Mouse (Mus musculus): Measurements from ENCODE around the gene Gtf2f2. TPM values are rescaled to one million over a fixed set of nuclear protein-coding genes. Genes with fewer than 3 reads are reported as not detected.

The Gtf2f2 gene
- total and polyA plus RNA-seq, 3 experiments: 44.8 to 118 (median 90.6) TPM

DNA sequence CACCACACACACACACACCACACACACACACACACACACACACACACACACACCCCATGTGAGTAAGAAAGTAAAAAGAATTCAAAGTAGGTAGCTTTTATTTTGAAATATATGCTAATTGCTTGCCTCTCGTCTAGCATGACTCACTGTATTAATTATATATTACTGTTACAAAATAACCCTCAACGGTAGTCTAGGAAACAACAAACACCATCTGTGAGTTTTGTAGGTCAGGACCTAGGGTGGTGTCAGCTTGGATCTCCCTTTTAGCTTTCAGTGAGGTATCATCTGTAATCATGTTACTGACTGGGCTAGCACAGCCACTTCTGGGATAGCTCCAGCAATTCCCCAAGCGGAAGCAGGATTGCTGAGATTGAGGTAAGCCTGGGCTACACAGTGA, 133.4 kb downstream of the Gtf2f2 start:
- Histone ChIP-seq H3K27ac (ENCODE audit: insufficient read depth, low read depth) (no peak overlapping the region), H3K9ac (ENCODE audit: insufficient read depth, low read depth) (no peak overlapping the region), H3K4me2 (ENCODE audit: insufficient read depth, low read depth, poor library complexity, severe bottlenecking) (no peak overlapping the region), H3K9me3 (replicated peaks; ENCODE audit: low read length) (no peaks in the 10 kb centered on the region), H3K36me3 (replicated peaks in 1 of 2; ENCODE audit: control insufficient read depth in 1 of 2, insufficient read depth in 1 of 2, low read length in 1 of 2) (no peaks in the 10 kb centered on the region), H3K4me1 (ENCODE audit: control insufficient read depth in 1 of 2, insufficient read depth in 2 of 2) (peaks cover 0 to 9% of the 10 kb centered on the region in 2 experiments; a peak in 2 of 4 replicates), H3K4me3 (replicated peaks in 1 of 3; ENCODE audit: low read depth in 2 of 3, low read length in 2 of 3, poor library complexity in 1 of 3) (no peak overlapping the region), H3K79me2 (replicated peaks; ENCODE audit: control insufficient read depth, extremely low read depth, insufficient read depth, poor library complexity, severe bottlenecking) (no peaks in the 10 kb centered on the region), H3K27me3 (replicated peaks) (no peaks in the 10 kb centered on the region)
- in situ Hi-C loops (cut with MboI; ENCODE audit: low pct_ligation_motif_present, low pct_unique_long_range_greater_than_20kb, low sequenced_read_pairs): loop anchor here (25.0 kb wide), 1 partner anchor 1135 kb away; no protein-coding TSS in a partner anchor
- no peak for DNase-seq (ENCODE audit: extremely low read depth)
- dilution Hi-C loops (cut with MboI; ENCODE audit: extremely low pct_ligation_motif_present, extremely low pct_unique_long_range_greater_than_20kb, low sequenced_read_pairs): no loop called here
- TF ChIP-seq TBP (conservative IDR thresholded peaks at IDR 0.05; ENCODE audit: low read depth, low read length): no peak
- no peak for TF ChIP-seq ZKSCAN1 (IDR thresholded peaks at IDR 0.05; ENCODE audit: borderline replicate concordance, low read depth, low read length)
- TF ChIP-seq CHD2 (IDR thresholded peaks at IDR 0.05; ENCODE audit: low read length): no peak
- TF ChIP-seq BHLHE40 (IDR thresholded peaks at IDR 0.05; ENCODE audit: low read depth, low read length): no peak
- TF ChIP-seq MYC (IDR thresholded peaks at IDR 0.05; ENCODE audit: low read depth, low read length): no peak
- no peak for TF ChIP-seq ZC3H11A (IDR thresholded peaks at IDR 0.05; ENCODE audit: low read depth, low read length)
- TF ChIP-seq EP300 (IDR thresholded peaks at IDR 0.05; ENCODE audit: low read length): no peak
- no peak for TF ChIP-seq PAX5 (IDR thresholded peaks at IDR 0.05; ENCODE audit: low read length)
- no peak for TF ChIP-seq TCF12 (IDR thresholded peaks at IDR 0.05; ENCODE audit: low read depth, low read length)
- TF ChIP-seq MEF2A (IDR thresholded peaks at IDR 0.05; ENCODE audit: borderline replicate concordance, low read depth, low read length): no peak
- TF ChIP-seq GABPA (IDR thresholded peaks at IDR 0.05; ENCODE audit: insufficient replicate concordance, low read depth, low read length): no peak

DNA sequence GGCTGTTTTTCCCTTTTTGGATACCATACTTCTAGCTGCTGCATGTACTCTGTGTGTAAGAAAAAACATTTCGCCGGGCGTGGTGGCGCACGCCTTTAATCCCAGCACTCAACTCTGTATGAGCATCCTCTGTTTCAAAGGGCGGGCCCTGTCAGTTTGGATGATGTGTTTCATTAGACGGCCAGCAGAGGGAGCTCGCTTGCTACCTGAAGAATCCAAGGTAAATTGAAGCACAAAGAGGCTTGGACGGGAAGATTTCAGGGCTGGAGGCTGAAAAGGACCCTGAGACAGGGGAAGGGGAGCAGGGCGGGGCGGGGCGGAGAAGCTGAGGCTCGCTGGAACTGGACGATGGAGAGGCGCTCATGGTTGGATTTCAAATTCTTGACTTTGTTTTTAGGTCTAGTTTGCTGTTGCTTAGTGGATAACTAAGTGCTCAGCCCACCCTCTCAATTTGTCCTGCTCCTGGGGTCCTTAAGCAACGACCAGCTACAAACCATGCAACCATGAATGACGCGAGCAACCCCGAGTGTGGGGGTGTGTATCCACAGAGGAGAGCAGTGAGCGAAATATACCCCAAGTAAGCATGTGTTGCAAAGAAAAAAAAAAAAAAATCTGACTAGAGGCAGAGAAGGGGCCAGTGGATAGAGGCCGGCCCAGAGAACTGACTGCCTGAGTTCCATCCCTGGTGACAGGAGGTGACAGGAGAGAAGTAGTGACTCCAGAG, 134.2 kb downstream of the Gtf2f2 start:
- dilution Hi-C loops (cut with MboI; ENCODE audit: extremely low pct_ligation_motif_present, extremely low pct_unique_long_range_greater_than_20kb, low sequenced_read_pairs): no loop called here
- Histone ChIP-seq H3K4me1 (ENCODE audit: control insufficient read depth in 1 of 2, insufficient read depth in 2 of 2) (peaks cover 0 to 9% of the 10 kb centered on the region in 2 experiments; a peak in 2 of 4 replicates), H3K36me3 (replicated peaks in 1 of 2; ENCODE audit: control insufficient read depth in 1 of 2, insufficient read depth in 1 of 2, low read length in 1 of 2) (no peaks in the 10 kb centered on the region), H3K27ac (ENCODE audit: insufficient read depth, low read depth) (no peak overlapping the region), H3K79me2 (replicated peaks; ENCODE audit: control insufficient read depth, extremely low read depth, insufficient read depth, poor library complexity, severe bottlenecking) (no peaks in the 10 kb centered on the region), H3K4me3 (replicated peaks in 1 of 3; ENCODE audit: low read depth in 2 of 3, low read length in 2 of 3, poor library complexity in 1 of 3) (no peak overlapping the region), H3K9me3 (replicated peaks; ENCODE audit: low read length) (peaks cover 3% of the 10 kb centered on the region), H3K9ac (ENCODE audit: insufficient read depth, low read depth) (no peak overlapping the region), H3K4me2 (ENCODE audit: insufficient read depth, low read depth, poor library complexity, severe bottlenecking) (peak overlapping the region; percentile 55), H3K27me3 (replicated peaks) (no peaks in the 10 kb centered on the region)
- DNase-seq (ENCODE audit: extremely low read depth): peak; percentile 83
- peak; percentile 87 for TF ChIP-seq RAD21 (IDR thresholded peaks at IDR 0.05; ENCODE audit: low read depth, low read length)
- TF ChIP-seq CTCF (conservative IDR thresholded peaks at IDR 0.05 in 1 of 2, IDR thresholded peaks at IDR 0.05 in 1 of 2; ENCODE audit: low read depth in 2 of 2, low read length in 2 of 2): peak; percentile 31 to 93; a peak in 2 of 4 replicates
- peak; percentile 84 for TF ChIP-seq SMC3 (IDR thresholded peaks at IDR 0.05; ENCODE audit: low read depth, low read length)
- peak; percentile 56 for TF ChIP-seq ZC3H11A (IDR thresholded peaks at IDR 0.05; ENCODE audit: low read depth, low read length)
- TF ChIP-seq ETS1 (conservative IDR thresholded peaks at IDR 0.05; ENCODE audit: low read depth, low read length): no peak
- no peak for TF ChIP-seq NRF1 (IDR thresholded peaks at IDR 0.05; ENCODE audit: low read depth, low read length)
- in situ Hi-C loops (cut with MboI; ENCODE audit: low pct_ligation_motif_present, low pct_unique_long_range_greater_than_20kb, low sequenced_read_pairs): loop anchor here (25.0 kb wide), 1 partner anchor 1136 kb away; no protein-coding TSS in a partner anchor
